23 mouse cellular contexts compared by ENCODE assay signal in the genomic region with DNA sequence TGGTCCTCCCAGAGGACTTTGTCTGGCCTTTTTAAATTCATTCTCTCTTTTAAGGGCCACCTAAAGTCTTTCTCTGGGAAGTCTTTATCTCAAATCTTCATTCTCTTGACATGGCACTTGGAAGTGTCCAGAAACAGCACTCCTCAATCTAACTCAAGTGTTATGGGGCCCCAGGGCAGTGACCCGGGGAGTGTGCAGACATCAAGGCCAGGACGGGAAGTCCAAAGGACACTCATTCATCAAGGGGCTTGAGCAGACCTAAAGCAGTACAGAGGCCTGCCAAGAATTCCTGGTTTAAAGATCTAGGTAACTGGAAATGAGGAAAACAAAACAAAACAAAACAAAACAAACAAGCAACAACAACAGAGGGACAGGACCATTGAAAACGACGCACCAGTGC.
"Had no signal": no experiment of that assay in that cellular context is flagged by ENCODE, and none has a peak within 500 bp of the region (broad histone marks: within the 10 kb centered on the region; RNA-seq: fewer than 3 reads in every experiment).

No protein-coding gene starts in this region.

- DNase-seq: gastrocnemius, adult 2 months; gastrocnemius, postnatal 10 days; gastrocnemius, postnatal 25 days; heart, adult 2 months; heart, postnatal 10 days; heart, postnatal 4 days; kidney, adult 18-20 months; kidney, adult 8-10 months; kidney, postnatal 10 days; kidney, postnatal 25 days; kidney, postnatal 4 days; liver; liver, embryonic 13.5 days; liver, postnatal 0 days had no signal

- H3K27me3 ChIP-seq: hindbrain, embryonic 12.5 days; intestine, embryonic 15.5 days; limb, embryonic 12.5 days; liver, embryonic 13.5 days; liver, embryonic 15.5 days had no signal

- H3K4me1 ChIP-seq: liver, embryonic 13.5 days; liver, embryonic 15.5 days had no signal

- H3K9me3 ChIP-seq: hindbrain, embryonic 10.5 days; hindbrain, embryonic 12.5 days; intestine, embryonic 15.5 days; limb, embryonic 10.5 days; limb, embryonic 12.5 days; liver, embryonic 13.5 days; liver, embryonic 15.5 days had no signal

- H3K4me3 ChIP-seq: gastrocnemius, adult 2 months; heart, adult 2 months; hindbrain, embryonic 10.5 days; hindbrain, embryonic 12.5 days; intestine, embryonic 15.5 days; layer of hippocampus, adult 2 months; left cerebral cortex, adult 2 months; limb, embryonic 10.5 days; limb, embryonic 12.5 days; liver, embryonic 13.5 days; liver, embryonic 15.5 days had no signal

- H3K27ac ChIP-seq: heart, adult 2 months; hindbrain, embryonic 10.5 days; hindbrain, embryonic 12.5 days; hindbrain, embryonic 14.5 days; intestine, embryonic 15.5 days; left cerebral cortex, adult 2 months; limb, embryonic 10.5 days; limb, embryonic 12.5 days; liver, embryonic 13.5 days; liver, embryonic 15.5 days had no signal

- H3K36me3 ChIP-seq: hindbrain, embryonic 10.5 days; hindbrain, embryonic 12.5 days; intestine, embryonic 15.5 days; limb, embryonic 10.5 days; limb, embryonic 12.5 days; liver, embryonic 13.5 days; liver, embryonic 15.5 days had no signal
